Mouse (Mus musculus) gastrocnemius, adult 8-10 months (tissue): ENCODE data around the gene Unc5cl. TPM values are rescaled to one million over a fixed set of nuclear protein-coding genes. Genes with fewer than 3 reads are reported as not detected.

Source experiments
- total RNA-seq, 4 experiments: library from RNA; stranded (reverse); gene quantifications; 2 replicates each; pipeline ENCODE4 v1.2.4; 2022

The Unc5cl gene
- total RNA-seq, 4 experiments from 2014 or later, result not detected

Other genes with a start within 250 kb of the Unc5cl start
- not detected for gene Trem1, start 222.1 kb upstream of the Unc5cl start, total RNA-seq
- gene Trem3, start 207.1 kb upstream of the Unc5cl start, total RNA-seq, result not detected
- gene Treml4, start 190.6 kb upstream of the Unc5cl start, total RNA-seq, result not detected
- gene Treml2, start 155.4 kb upstream of the Unc5cl start, total RNA-seq, result under 1 TPM in 2 of 4 experiments, not detected in 2; 0.15 to 0.40 TPM
- not detected for gene B430306N03Rik, start 138.8 kb upstream of the Unc5cl start, total RNA-seq
- gene Trem2, start 108.5 kb upstream of the Unc5cl start, total RNA-seq, result under 1 TPM in 3 of 4 experiments, not detected in 1; 0.80 to 0.97 (median 0.97) TPM
- gene Treml1, start 95.0 kb upstream of the Unc5cl start, total RNA-seq, result not detected
- gene Nfya, start 45.0 kb upstream of the Unc5cl start, total RNA-seq, result 1 to 10 TPM; 2.8 to 6.3 (median 5.6) TPM
- gene Oard1, start 44.9 kb upstream of the Unc5cl start, total RNA-seq, result 10 to 100 TPM; 12.4 to 18.1 (median 16.4) TPM
- gene Apobec2, start 22.0 kb upstream of the Unc5cl start, total RNA-seq, result 100 to 1,000 TPM; 445 to 531 (median 476) TPM
- gene Tspo2, start 3.4 kb upstream of the Unc5cl start, total RNA-seq, result not detected